Mouse (Mus musculus) embryonic fibroblast, embryonic 13.5 days (primary cell): ENCODE measurements around the gene Negr1.

ENCODE experiments used
- CTCF ChIP-seq: IDR thresholded peaks from 2 replicates; pipeline ENCODE4 v1.5.1; 2011; ENCODE audit warnings: mild to moderate bottlenecking, control low read depth, low read length, moderate library complexity, borderline replicate concordance; ENCODE audit not compliant: insufficient read depth
- POLR2A ChIP-seq: IDR thresholded peaks from 2 replicates; pipeline ENCODE4 v1.6.1; 2011; ENCODE audit warnings: low read depth, mild to moderate bottlenecking, control low read depth, low read length, moderate library complexity

GRCm38 (mm10) chr3:157108156-157108555 lies 546.6 kb downstream of the Negr1 start:
- TF ChIP-seq CTCF, result no peak
- no peak for TF ChIP-seq POLR2A
